Mouse (Mus musculus) right cerebral cortex, postnatal 14 days (tissue): ENCODE measurements around the gene Rdh19.
"Not testable (repeated sequence)": the region's sequence is repeated elsewhere in the genome, so short reads cannot be mapped to it uniquely, and the experiment has no call there.

Source experiments
- DNase-seq: peaks from one replicate; pipeline ENCODE4 v3.0.0; 2022

Rdh19 gene

DNA sequence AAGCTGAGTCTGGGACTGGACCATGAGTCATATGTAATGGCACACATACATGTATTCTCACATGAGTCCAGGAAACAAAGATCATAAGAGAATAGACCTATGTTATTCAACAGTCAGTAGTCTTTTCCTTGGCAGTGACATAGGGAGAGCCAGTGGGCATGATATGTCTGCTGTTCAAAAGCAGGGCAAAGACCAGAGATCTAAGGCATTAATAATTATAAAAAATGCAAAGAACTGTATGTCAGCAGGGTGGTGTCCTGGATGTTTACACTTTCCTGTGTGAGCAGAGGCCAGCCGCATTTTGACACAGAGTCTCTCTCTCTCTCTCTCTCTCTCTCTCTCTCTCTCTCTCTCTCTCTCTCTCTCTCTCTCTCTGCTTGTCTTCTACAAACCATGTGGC lies at the start of gene Rdh19:
Gene Rdh19 (plus strand): TSS at position 301 of the 400 bp plus-strand sequence.
- DNase-seq, result no peak

DNA sequence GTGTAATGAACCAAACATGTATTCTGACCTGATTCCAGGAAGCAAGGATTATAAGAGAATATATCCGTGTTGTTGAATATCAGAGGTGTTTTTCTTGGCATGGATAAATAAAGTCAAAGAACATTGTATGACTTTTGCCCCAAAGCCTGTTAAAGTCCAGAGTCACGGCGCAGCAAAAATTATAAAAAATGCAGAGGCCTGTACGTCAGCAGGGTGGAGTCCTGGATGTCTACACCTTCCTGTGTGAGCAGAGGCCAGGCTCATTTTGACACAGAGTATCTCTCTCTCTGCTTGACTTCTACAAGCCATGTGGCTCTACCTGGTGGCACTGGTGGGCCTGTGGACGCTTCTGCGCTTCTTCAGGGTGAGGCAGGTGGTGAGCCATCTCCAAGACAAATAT lies 48.8 kb upstream of the Rdh19 start, which contains the start of gene Rdh16:
Gene Rdh16 (plus strand): TSS at position 262 of the 400 bp plus-strand sequence.
- DNase-seq, result no peak

DNA sequence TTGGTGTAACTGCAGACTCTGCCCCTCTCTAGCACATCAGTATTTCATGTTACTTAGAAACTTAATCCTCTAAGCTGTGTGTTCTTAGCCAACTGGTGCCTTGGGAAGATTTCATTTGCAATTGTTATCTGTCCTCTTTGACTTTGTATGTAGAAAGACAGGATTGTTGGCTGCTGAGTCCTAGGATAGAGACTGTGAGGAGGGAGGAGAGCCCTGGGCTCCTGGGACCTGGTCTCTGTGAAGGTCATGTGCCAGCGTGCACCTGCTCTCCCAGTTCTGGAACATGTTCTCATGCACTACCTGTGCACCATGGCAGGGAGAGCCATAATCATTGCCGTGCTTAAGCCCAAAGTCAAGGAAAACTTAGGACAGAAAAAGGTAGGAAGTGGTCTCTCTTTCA lies 48.1 kb upstream of the Rdh19 start:
- DNase-seq, result no peak

DNA sequence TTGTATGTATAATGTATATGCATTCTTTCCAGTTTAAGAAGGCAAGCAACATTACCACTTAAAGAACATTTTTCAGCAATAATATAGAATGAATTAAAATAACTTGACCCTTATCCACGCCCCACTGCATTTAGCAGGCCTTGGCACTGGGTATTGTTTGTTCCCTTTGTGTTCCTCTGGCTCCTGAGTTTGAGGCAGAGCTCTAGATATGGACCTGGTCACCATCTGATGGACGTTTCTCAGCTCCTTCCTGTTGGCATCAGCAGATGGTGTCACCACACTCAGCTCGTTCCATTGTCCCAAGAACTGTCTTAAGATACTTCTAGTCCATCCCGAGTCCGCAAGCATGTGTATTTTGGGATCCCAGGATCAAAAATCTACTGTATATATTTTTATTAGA lies 47.5 kb upstream of the Rdh19 start:
- no peak for DNase-seq

DNA sequence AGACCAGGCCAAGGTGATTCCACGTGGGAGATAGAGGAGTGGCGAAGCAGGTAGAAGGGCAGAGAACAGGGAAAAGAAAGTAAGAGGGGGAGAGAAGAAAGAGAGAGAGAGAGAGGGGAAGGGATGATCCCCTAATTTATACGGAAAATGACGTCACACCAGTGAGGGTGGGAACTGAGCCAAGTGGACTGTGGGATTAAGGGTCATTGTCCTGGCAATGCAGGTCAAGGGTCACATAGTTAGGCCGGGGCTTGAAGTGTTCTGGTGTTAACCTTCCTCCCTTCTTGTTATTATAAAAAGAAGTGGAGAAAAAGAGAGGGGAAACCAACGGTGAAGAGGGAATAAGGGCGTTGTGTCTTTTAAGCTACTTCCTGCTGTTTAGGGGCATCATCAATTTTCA lies 45.3 kb upstream of the Rdh19 start:
- no peak for DNase-seq

DNA sequence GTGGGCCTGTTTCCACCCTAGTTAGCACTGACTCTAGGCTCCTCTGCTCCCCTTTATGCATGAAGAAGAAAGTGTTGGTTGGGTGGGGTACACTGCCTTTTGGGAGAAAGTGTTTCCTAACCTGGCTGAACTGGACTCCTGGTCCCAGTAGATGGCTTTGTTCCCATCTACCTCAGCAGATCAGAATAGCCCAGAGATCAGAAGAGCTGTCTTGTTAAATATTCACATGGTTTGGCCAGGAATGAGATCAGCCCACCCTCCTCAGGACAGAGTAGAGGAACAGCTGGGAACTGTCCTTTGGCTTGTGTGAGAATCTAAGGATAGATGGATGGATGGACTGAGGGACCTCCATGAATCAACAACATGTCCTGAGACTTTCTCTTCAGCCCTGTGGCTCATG lies 33.8 kb upstream of the Rdh19 start:
- DNase-seq, result no peak

DNA sequence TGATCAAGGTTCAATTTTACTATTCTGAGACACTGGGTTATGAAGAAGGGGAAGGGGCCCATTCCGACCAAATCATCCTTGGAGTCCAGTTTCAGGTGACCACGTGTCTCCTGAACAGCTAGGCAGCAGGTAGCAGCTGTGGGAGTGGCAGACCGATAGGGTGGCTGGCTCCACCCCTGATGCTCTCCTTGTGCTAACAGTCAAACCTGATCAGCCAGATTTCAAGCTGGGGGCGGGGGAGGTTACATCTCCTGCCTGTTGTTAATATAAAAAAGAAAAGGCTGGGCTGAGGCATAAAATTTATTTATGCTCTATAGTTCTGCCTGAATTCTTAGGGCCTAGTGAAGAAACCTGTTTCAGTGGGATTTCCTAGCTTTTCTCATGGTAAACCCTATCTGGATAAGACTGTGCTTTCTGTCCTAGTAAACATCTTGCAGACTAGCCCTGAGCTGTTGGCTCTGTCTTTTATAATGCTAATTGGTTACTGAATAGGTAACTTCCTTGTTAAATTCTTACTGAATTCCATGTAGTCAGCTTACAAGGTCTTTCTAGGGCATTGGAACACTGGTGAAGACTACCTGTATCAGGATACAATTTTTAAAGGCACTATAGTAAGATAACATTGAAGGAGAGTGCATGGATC lies 32.3 kb upstream of the Rdh19 start:
- DNase-seq, result not testable (repeated sequence)

DNA sequence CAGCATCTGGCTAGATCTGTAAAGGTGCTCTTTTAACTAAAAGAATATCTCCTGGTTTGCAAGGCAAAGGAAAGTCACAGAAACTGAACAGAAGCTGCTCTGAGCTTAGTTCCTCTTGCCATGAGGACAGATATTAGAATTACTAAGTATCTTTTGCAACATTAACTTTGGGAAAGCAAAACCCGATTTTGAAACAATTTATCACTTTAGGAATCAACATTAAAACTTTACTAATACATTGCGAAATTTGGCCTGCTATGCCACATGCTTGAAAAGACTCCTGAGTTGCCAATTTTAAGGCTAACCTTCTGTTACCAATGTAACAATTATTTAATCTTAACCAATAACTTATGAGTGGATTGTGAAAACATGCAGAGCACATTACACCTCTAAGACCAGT lies 27.9 kb upstream of the Rdh19 start:
- DNase-seq, result not testable (repeated sequence)

DNA sequence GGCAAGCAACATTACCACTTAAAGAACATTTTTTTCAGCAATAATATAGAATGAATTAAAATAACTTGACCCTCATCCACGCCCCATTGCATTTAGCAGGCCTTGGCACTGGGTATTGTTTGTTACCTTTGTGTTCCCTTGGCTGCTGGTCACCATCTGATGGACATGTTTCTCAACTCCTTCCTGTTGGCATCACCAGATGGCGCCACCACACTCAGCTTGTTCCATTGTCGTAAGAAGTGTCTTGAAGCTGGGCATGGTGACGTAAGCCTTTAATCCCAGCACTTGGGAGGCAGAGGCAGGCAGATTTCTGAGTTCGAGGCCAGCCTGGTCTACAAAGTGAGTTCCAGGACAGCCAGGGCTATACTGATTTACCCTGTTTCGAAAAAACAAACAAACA lies 24.3 kb upstream of the Rdh19 start:
- peak; percentile 12 for DNase-seq

DNA sequence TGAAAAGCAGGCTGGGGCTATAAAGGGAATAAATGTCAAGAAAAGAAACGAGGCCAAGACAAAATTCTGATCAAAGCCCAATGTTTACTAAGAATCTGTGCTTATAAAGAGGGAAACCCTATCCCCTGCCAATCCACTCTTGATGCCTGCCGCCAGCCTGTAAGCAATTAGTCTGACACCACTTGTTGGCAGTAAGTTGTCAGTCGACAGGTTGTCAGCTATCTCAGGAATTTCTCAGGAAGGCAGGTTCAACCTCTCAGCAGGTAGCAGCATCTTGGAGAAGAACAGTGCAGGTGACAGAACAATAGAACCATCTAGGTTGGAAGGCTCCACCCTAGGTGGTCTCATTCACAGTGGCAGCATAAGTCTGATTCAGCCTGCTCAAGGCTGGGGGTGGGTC lies 20.6 kb upstream of the Rdh19 start:
- no peak for DNase-seq

DNA sequence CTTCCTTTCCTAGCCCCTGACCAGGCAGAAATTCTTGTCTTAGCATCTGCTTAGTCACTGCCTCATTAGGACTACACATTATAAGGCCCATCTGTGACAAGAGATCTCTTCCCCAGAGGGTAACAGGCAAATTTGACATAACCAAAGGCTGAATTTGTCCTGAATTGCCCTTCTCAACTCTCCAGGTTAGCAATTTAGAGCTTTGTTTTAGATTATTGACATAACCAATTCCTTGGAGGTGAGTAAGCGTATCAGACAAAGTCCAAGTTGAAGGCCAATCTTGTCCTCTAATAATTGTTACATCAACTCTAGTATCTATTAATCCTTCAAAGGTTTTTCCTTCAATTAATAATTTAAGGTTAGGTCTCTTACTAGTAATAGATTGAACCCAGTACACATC lies 15.5 kb upstream of the Rdh19 start:
- not testable (repeated sequence) for DNase-seq

DNA sequence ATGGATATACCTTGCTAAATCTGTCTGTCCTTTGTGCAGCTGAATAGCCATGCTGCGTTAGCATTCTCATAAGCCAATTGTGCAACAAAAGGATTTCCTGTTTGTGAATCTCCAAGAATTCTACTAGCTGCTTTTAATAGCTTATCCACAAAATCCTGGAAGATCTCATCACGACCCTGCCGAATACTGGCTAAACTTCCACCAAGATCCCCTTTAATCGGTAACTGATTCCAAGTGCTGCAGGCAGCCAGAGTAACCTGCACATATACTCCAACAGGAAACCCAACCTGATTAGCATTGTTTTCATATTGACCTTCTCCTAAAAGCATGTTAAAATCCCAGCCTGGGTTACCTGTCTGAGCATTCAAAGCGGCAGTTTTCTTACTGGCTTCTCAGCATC lies 14.4 kb upstream of the Rdh19 start:
- DNase-seq, result no peak

DNA sequence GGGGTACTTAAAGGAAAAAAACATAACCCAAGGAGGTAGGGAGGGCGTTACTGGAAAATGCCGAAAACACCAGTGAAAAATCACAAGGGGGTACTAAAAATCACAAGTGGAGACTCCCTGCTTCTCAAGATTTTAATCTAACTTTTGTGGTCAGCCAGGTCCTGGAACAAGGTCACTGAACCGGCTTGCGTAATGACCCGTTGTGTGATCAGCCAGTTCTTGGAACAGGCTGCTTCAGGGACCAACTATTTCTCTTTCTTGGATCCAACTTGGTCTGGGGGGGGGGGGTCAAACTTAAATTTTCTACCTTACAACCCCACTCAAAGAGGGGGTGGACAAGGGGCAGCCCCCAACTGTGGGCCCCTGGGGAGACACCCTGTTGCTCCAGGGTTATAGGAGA lies 11.9 kb upstream of the Rdh19 start:
- DNase-seq, result not testable (repeated sequence)

DNA sequence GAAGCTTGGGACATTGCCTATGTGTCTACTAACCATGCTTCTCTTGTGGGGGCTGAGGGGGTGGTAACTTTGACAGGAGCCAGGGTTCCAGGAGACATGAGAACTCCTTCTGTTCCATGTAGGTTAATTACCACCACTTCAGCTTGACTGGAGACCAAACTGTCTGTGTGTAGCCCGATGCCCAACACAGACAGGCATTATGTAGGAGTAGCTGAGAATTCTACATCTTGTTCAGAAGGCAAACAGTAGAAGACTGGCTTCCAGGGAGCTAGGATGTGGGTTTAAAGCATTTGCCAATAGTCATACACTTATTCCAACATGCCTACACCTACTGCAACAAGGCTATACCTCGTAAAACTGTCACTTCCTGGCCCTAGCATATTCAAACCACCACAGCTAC lies 11.2 kb upstream of the Rdh19 start:
- no peak for DNase-seq

DNA sequence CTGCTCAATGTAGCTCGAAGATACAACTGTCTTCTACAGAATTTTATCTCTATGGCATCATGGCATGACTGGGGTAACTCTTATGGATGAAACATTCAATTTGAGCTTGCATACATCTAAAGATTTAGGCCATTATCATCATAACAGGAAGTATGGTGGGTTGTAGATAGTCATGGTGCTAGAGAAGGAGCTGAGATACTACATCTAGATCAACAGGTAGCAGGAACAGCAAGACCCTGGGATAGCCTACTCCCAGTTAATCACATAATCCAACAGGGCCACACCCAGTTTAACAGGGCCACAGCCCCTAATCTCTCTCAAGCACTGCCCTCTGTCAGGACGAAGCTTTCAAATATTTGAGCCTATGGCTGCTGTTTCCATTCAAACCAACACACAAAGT lies 9.0 kb upstream of the Rdh19 start:
- no peak for DNase-seq

DNA sequence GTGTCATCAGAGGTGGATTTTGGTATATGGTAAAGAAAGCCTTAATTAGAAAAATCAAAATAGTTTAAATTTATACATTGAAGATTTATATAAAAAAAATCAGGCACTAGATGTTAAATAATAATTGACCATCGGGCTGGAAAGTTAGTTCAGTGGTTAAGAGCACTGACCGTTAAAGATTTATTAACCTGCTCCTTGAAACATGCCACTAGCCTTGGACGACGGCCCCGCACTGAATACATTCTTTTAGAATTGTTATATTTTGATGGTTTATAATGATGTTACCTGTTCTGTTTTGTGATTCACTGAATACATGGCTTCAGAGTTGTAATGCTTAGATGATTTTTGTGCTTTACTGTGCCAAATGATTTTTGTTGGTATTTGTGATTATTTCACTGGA lies 3.8 kb upstream of the Rdh19 start:
- DNase-seq, result not testable (repeated sequence)

DNA sequence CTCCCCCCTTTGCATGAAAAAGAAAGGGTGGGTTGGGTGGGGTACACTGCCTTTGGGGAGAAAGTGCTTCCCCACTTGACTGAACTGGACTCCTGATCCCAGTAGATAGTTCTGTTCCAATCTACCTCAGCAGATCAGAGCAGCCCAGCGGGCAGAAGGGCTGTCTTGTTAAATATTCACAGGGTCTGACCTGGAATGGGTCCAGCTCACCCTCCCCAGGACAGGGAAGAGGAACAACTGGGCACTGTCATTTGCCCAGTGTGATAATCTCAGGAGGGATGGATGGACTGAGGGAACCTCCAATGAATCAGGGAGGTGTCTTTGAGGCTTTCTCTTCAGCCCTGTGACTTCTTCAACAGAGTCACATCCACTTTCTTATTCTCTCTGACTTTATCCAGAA lies 1.6 kb upstream of the Rdh19 start:
- DNase-seq, result no peak

DNA sequence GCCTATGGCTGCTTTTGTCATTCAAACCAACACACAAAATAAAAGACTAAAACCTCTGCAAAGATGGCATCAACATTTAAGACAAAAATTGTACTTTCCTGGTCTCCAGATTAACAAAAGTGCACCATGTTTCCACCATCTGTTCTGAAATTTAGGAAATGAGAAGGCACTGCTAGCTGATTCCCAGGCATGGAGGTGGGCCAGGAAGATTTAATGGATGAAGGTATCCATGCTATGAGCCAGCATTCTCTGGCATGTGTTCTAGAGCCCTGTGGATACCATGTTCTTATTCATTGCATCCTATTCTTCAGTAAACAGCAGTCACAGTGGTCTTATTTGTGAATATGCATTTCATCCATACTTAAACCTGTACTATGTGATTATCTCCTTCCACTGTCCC lies 6.6 kb downstream of the Rdh19 start:
- DNase-seq, result no peak

DNA sequence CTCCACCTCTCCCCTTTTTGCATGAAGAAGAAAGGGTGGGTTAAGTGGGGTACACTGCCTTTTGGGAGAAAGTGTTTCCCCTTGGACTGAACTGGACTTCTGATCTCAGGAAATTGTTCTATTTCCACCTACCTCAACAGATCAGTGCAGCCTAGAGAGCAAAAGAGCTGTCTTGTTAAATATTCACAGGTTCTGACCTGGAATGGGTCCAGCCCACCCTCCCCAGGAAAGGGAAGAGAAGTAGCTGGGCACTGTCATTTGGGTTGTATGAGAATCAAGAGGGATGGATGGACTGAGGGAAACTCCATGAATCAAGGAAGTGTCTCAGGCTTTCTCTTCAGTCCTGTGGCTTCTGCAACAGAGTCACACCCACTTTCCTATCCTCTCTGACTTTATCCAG lies 15.2 kb downstream of the Rdh19 start:
- no peak for DNase-seq

DNA sequence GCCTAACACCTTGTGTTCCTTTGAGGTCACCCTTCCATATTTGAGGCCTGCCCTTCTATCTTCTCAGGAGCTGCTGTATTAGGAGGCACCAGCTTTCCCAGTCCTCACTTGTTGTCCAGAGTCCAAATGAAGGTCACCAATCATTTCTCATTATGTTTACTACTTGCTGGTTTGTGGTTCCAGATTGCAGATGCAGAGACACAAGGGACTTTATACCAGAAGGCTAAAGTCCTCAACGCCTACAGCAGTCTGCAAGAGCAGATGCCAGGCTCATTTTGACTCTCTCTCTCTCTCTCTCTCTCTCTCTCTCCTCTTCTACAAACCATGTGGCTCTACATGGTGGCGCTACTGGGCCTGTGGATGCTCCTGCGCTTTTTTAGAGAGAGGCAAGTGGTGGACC lies 16.5 kb downstream of the Rdh19 start, which contains the start of gene Rdh16f2:
Gene Rdh16f2 (plus strand): TSS at position 243 of the 400 bp plus-strand sequence.
- no peak for DNase-seq

DNA sequence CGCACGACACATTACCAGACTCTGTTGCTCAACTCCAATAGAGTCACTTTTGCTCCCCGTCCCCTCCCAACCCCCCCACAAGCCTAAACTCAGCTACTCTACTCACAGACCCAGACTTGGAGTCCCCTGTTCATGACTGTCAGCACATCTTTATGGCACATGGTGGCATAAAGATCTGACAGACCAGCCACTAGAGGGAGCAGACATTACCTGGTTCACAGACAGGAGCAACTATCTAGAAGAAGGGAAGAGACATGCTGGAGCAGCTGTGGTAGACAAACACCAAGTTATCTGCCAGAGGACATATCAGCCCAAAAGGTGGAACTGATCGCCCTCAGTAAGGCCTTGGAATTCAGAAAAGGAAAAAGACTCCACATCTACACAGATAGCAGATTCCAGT lies 22.8 kb downstream of the Rdh19 start:
- no peak for DNase-seq

DNA sequence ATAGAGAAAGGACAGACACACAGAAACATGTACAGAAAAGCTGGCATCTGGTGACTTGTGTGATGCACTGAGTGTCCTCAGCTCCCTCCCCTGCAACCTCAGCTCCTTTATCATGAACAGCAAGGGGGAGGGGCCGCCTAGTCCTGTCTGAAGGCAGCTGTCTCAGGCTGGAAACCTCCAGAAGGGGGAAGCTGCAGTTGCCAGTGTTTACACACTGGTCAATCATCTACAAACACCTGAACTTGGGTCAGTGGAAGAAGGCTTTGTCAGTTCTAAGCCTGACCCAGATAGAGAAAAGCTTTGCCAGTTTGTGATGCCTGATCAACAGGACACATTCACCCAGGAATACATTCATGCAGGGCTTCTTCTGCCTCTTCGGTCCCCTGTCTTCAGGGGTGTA lies 28.0 kb downstream of the Rdh19 start:
- no peak for DNase-seq

DNA sequence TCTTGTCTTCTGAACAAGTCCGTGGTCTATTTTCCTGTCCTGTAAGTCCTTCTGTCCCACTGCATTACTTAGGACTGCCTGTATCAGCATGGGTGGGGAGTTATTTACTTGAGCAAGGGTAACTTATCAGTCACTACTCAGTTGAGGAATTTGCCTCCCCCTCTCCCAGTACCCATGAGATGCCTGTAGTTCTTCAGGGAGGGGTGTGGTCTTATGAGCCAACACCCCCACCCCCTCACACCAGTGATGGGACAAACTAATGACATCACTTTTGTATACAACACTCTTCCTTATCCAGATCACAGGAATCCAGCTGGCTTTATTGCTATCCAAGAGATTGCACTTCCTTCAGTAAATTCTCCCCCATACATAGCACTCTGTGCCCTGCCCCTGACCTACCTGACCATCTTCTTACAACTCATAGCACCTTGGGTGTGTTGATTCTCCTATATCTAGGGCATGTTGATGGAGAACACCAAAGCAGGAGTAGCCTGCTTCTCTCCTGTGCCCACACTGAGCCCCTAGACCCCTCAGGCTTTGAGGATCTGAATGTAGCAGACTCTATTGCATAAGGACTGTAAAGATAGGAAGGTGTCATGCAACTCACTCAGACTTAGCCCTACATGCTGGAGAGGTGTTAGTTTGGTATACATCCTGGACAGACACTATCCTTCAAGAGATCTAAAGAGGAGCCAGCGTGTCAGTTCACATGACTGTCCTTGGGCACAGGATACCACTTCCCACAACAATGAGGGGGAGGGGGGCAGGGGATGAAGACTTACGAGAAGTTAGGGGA lies 28.7 kb downstream of the Rdh19 start:
- DNase-seq, result no peak

DNA sequence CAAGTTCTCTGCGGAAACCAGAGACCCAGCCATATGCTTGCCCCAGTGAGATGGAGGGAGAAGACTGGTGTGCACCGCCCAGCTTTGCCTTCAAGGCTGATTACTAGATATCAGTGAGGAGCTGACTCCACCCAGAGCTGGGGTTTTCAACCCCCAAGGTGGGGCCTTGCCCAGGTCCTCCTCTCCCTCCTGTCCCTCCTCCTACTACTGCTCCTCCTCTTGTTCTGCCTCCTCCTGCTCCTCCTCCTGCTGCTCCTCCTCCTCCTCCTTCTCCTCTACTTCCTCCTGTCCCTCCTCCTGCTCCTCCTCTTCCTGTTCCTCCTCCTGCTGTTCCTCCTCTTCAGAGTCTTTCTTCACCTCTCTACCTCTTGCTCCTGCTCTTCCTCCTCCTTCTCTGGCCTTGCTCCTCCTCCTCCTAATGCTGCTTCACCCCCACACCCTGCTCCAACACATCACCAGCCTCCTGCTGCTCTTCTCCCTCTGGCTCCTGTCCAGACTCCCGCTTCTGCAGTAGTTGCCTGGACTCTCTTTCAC lies 29.5 kb downstream of the Rdh19 start:
- DNase-seq, result no peak
